ENCODE assay signal across 26 mouse cellular contexts in the genomic region with DNA sequence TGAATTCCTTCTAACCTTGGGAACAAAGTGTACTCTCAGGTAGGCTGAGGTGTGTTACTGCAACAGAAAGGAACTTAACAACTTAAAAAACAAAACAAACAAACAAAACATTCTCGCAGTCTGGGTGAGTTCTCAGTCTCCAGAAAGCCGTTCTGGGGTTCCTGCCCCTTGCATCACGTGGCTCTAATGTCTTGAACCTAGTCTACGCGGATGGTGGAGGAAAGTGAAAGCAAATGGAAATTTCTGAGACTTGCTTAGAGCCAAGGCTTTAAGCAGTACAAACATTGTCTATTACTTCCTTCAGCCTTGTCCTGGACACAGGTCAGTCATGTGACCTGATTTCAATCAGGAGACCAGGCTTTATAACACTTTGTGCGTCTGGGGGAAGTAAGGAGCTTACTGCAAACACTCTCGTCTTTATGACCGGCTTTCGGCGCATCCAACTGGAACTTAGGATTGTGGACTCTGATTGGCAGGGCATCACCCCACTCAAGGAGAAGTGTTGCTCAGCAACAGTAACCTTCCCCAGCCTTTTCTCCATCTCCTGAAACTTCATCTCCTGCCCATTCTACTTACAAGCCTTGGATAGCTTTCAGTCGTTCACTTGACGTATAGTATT.
DNase-seq lines count a peak whose midpoint lies in the region; ATAC-seq and TF ChIP-seq lines count a peak whose summit lies in the region.
"Had no signal": no experiment of that assay in that cellular context is flagged by ENCODE, and none has a peak within 500 bp of the region (broad histone marks: within the 10 kb centered on the region; RNA-seq: fewer than 3 reads in every experiment).

No protein-coding gene starts in this region.

- H3K36me3 ChIP-seq in small intestine, adult 2 months (ENCODE audit: control insufficient read depth, insufficient read depth, low read length): no peaks in the 10 kb centered on the region
- H3K36me3 ChIP-seq: embryonic facial prominence, embryonic 12.5 days; embryonic facial prominence, embryonic 15.5 days; forebrain, embryonic 12.5 days; forebrain, embryonic 15.5 days; G1E; heart, embryonic 10.5 days; heart, embryonic 13.5 days; hindbrain, embryonic 12.5 days; hindbrain, embryonic 15.5 days had no signal

- H3K27ac ChIP-seq in small intestine, adult 2 months (ENCODE audit: insufficient read depth, low read depth, low read length): no peak overlapping the region
- H3K27ac ChIP-seq: embryonic facial prominence, embryonic 12.5 days; embryonic facial prominence, embryonic 15.5 days; forebrain, embryonic 12.5 days; forebrain, embryonic 15.5 days; heart, adult 2 months; heart, embryonic 10.5 days; heart, embryonic 13.5 days; hindbrain, embryonic 12.5 days; hindbrain, embryonic 15.5 days had no signal

- no peak for TF ChIP-seq POLR2A in small intestine, adult 2 months (IDR thresholded peaks at IDR 0.05; ENCODE audit: low read depth, low read length)

- no peak for ATAC-seq in erythroid progenitor cell, adult 5-6 weeks (replicated peaks; ENCODE audit: low FRiP score, poor library complexity, severe bottlenecking)
- ATAC-seq: activated CD4-positive, CD25-positive, alpha-beta regulatory T cell, adult 4 months; forebrain, embryonic 15.5 days had no signal

- no peak for TF ChIP-seq CTCF in small intestine, adult 2 months (IDR thresholded peaks at IDR 0.05; ENCODE audit: extremely low read depth, insufficient read length, insufficient replicate concordance, low read depth, low read length)

- H3K27me3 ChIP-seq in small intestine, adult 2 months (ENCODE audit: control insufficient read depth, insufficient read depth, low read length): no peaks in the 10 kb centered on the region
- H3K27me3 ChIP-seq: embryonic facial prominence, embryonic 12.5 days; embryonic facial prominence, embryonic 15.5 days; forebrain, embryonic 12.5 days; forebrain, embryonic 15.5 days; heart, embryonic 13.5 days; hindbrain, embryonic 12.5 days; hindbrain, embryonic 15.5 days had no signal

- intact Hi-C loops in heart, postnatal 36 days (cut with DNase I): no loop called here

- H3K4me1 ChIP-seq in small intestine, adult 2 months (ENCODE audit: control insufficient read depth, insufficient read depth, insufficient read length, low read length): no peaks in the 10 kb centered on the region; the same call in 1 of the 2 replicates
- H3K4me1 ChIP-seq: embryonic facial prominence, embryonic 12.5 days; embryonic facial prominence, embryonic 15.5 days; forebrain, embryonic 15.5 days; heart, embryonic 10.5 days; heart, embryonic 13.5 days; hindbrain, embryonic 12.5 days had no signal

- WGBS in small intestine, adult 2 months: 39% methylated on average over 12 of the region's 12 CpGs

- H3K4me3 ChIP-seq in small intestine, adult 2 months (ENCODE audit: low read depth, low read length): peak overlapping the region; percentile 2; the same call in 1 of the 2 replicates
- H3K4me3 ChIP-seq: embryonic facial prominence, embryonic 12.5 days; embryonic facial prominence, embryonic 15.5 days; forebrain, embryonic 12.5 days; forebrain, embryonic 15.5 days; heart, adult 2 months; heart, embryonic 10.5 days; heart, embryonic 13.5 days; hindbrain, embryonic 12.5 days; hindbrain, embryonic 15.5 days had no signal

- DNase-seq in heart, adult 11 months: peak; percentile 37
- no peak for DNase-seq in heart, postnatal 36 days
- DNase-seq in 416B (ENCODE audit: low read depth): peak; percentile 33
- DNase-seq in MN1 (ENCODE audit: low spot score): peak; percentile 61
- no peak for DNase-seq in B cell, adult 2 months
- DNase-seq in layer of hippocampus, adult 18-20 months (ENCODE audit: low spot score in 2 of 2): no peak
- DNase-seq: adrenal gland, adult 8-10 months; adrenal gland, postnatal 25 days; cerebellum, adult 11-12 months; cerebellum, adult 8-10 months; cerebellum, postnatal 14 days; gastrocnemius, postnatal 25 days; heart, adult 2 months; heart, postnatal 14 days had no signal

Comparison
In these comparisons a context has a peak if more than half of its experiments do, and no peak if none do; other contexts are left out.
1. DNase-seq: peak in heart, adult 11 months (single experiment), 416B (single experiment) and MN1 (single experiment); none in heart, postnatal 36 days (0 of 2), B cell, adult 2 months (0 of 2) and layer of hippocampus, adult 18-20 months (0 of 2).